Mouse (Mus musculus) bone marrow macrophage, adult 2 months (primary cell): ENCODE measurements around the gene Lmtk3.

Experiments used
- CTCF ChIP-seq: IDR thresholded peaks from 2 replicates; pipeline ENCODE4 v1.5.1; 2012; ENCODE audit warnings: low read depth, mild to moderate bottlenecking, low read length, moderate library complexity
- POLR2A ChIP-seq: IDR thresholded peaks from 2 replicates; pipeline ENCODE4 v1.6.1; 2012; ENCODE audit warnings: mild to moderate bottlenecking, low read depth, low read length, borderline replicate concordance

DNA sequence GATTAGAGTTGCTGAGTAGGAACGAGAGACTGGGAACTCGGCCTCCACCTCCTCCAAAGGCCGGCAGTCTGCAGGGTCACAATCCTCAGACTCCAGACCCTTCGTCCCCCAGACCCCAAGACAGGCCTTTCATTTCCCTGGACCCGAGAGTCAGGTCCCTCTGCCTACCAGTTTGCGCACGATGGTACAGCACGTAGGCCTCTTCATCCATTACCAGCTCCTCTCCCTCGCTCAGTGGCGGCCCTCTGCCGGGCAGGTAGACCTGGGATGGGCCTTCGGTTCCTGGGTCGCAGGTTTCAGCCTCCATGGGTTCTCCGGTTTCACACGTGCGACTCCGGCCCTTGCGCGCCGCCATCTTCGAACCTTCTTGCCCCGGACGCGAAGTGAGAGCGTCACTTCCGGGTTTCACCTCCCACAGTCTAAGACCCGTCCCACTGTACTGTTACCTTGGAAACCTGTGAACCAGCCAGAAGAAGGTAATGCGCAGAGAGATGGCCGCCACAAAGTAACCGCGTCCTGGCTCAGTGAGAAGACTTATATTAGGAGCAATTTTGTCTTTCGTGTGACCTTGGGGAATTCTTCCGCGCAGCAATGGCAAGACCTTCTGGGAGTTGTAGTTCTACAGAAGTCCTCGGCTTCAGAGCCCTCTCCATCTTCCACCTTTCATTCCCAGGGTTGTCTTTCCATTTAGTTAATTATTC is 47.0 kb downstream of the Lmtk3 start, which contains the start of gene Grwd1:
- TF ChIP-seq POLR2A (no peak), CTCF (no peak)
